Comparison of ENCODE assay signal across 25 mouse cellular contexts in the genomic region with DNA sequence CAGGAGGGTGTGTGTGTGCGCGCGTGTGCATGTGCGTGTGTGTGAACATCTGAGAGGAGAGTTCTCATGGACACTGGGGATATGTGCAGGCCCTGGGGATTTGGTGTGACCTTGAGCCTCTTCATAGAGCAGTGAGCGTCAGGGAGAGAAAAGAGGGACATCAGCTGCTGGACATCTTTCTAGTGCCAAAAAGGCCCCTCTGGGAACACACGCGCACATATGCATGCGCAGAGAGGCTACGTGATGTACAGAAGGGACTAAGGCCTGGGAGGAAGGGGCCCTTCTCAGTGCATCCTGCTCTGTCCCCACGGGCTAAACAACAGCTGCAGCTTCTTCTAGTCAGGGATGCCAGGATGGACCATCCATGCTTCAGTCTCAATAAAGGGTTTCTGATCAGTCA. TPM values are rescaled to one million over a fixed set of nuclear protein-coding genes. Genes with fewer than 3 reads are reported as not detected.
A peak's percentile ranks its signal among the peaks of the same experiment; 100 is the strongest.
DNase-seq lines count a peak whose midpoint lies in the region; ATAC-seq and TF ChIP-seq lines count a peak whose summit lies in the region.
"Had no signal": no experiment of that assay in that cellular context is flagged by ENCODE, and none has a peak within 500 bp of the region (broad histone marks: within the 10 kb centered on the region; RNA-seq: fewer than 3 reads in every experiment).

No protein-coding gene starts in this region.

- no peak for TF ChIP-seq CTCF in gastrocnemius, adult 2 months (IDR thresholded peaks at IDR 0.05)

- DNase-seq in gastrocnemius, adult 2 months = no peak
- DNase-seq in gastrocnemius, postnatal 10 days = no peak
- peak; percentile 32 for DNase-seq in kidney, postnatal 10 days
- no peak for DNase-seq in kidney, postnatal 25 days
- peak; percentile 16 for DNase-seq in heart, postnatal 25 days (ENCODE audit: low spot score)
- DNase-seq in skeletal muscle tissue, adult 2 months (ENCODE audit: low read depth, low spot score) = peak; percentile 42
- no peak for DNase-seq in layer of hippocampus, postnatal 14 days (ENCODE audit: low spot score in 2 of 2)
- DNase-seq: adrenal gland, adult 8-10 months; cerebellum, adult 9-10 months; right cerebral cortex, postnatal 14 days had no signal

- intact Hi-C loops in gastrocnemius, adult 2 months (cut with DNase I) = no loop called here
- intact Hi-C loops in heart, postnatal 25 days (cut with DNase I) = no loop called here

- peak overlapping the region; percentile 62 for H3K27ac ChIP-seq in gastrocnemius, adult 2 months
- H3K27ac ChIP-seq: embryonic facial prominence, embryonic 10.5 days; hindbrain, embryonic 15.5 days; limb, embryonic 15.5 days; liver, embryonic 15.5 days; midbrain, embryonic 12.5 days had no signal

- ATAC-seq in inflammation-experienced regulatory T-cells, adult 6 months = no peak
- ATAC-seq: intestine, embryonic 16.5 days had no signal

- H3K4me3 ChIP-seq in gastrocnemius, adult 2 months = no peak overlapping the region
- H3K4me3 ChIP-seq: embryonic facial prominence, embryonic 10.5 days; hindbrain, embryonic 15.5 days; limb, embryonic 15.5 days; liver, embryonic 15.5 days; midbrain, embryonic 12.5 days had no signal

RNA-seq across cellular contexts. Expression of a gene that starts 1.4 kb away (rescaled TPM):
- 1 to 10 TPM; 2.4 to 5.4 TPM for total RNA-seq in gastrocnemius, adult 2 months (2021)
- 1 to 10 TPM; 2.8 to 4.2 TPM for total RNA-seq in gastrocnemius, postnatal 10 days (2021)
- 10 to 100 TPM; 11.6 to 17.6 TPM for total RNA-seq in heart, postnatal 25 days (2021)
- polyA plus RNA-seq in inflammation-experienced regulatory T-cells, adult 6 months (2017; shearing (Covaris generic)) = not detected
- 1 to 10 TPM; 5.3 to 6.5 TPM for total RNA-seq in layer of hippocampus, postnatal 14 days (2021)
- total RNA-seq: common myeloid progenitor, adult 5-6 weeks; megakaryocyte progenitor cell, adult 5-6 weeks had no signal
- polyA plus RNA-seq: embryonic facial prominence, embryonic 10.5 days; forebrain, embryonic 11.5 days; kidney, embryonic 14.5 days; liver, embryonic 15.5 days; midbrain, embryonic 12.5 days had no signal

RNA-seq across cellular contexts. Expression of a gene that starts 14.7 kb away (rescaled TPM):
- total RNA-seq in gastrocnemius, adult 2 months (2021) = 1 to 10 TPM; 4.4 to 6.4 TPM
- total RNA-seq in gastrocnemius, postnatal 10 days (2021) = 10 to 100 TPM; 23.7 to 27.6 TPM
- 10 to 100 TPM; 27.4 to 29.2 TPM for total RNA-seq in heart, postnatal 25 days (2021)
- polyA plus RNA-seq in inflammation-experienced regulatory T-cells, adult 6 months (2017; shearing (Covaris generic)) = not detected
- total RNA-seq in layer of hippocampus, postnatal 14 days (2021) = 10 to 100 TPM; 10.3 to 12.9 TPM
- total RNA-seq: common myeloid progenitor, adult 5-6 weeks; megakaryocyte progenitor cell, adult 5-6 weeks had no signal

RNA-seq across cellular contexts. Expression of a gene that starts 46.6 kb away (rescaled TPM):
- 10 to 100 TPM; 25.6 to 29.5 TPM for total RNA-seq in gastrocnemius, adult 2 months (2021)
- total RNA-seq in gastrocnemius, postnatal 10 days (2021) = 10 to 100 TPM; 49.5 to 52.3 TPM
- total RNA-seq in heart, postnatal 25 days (2021) = 10 to 100 TPM; 34.6 to 36.1 TPM
- 100 to 1,000 TPM; 111 to 148 (median 126) TPM for polyA plus RNA-seq in inflammation-experienced regulatory T-cells, adult 6 months (2017; shearing (Covaris generic))
- total RNA-seq in layer of hippocampus, postnatal 14 days (2021) = 100 to 1,000 TPM; 113 to 124 TPM

RNA-seq across cellular contexts. Expression of a gene that starts 46.8 kb away (rescaled TPM):
- total RNA-seq in gastrocnemius, adult 2 months (2021) = not detected
- under 1 TPM in 1 of 2 experiments, not detected in 1; 0.14 TPM for total RNA-seq in gastrocnemius, postnatal 10 days (2021)
- not detected for total RNA-seq in heart, postnatal 25 days (2021)
- not detected for polyA plus RNA-seq in inflammation-experienced regulatory T-cells, adult 6 months (2017; shearing (Covaris generic))
- total RNA-seq in layer of hippocampus, postnatal 14 days (2021) = 1 to 10 TPM; 1.5 to 2.0 TPM
- total RNA-seq: common myeloid progenitor, adult 5-6 weeks; gastrocnemius, adult 18-20 months had no signal

RNA-seq across cellular contexts. Expression of a gene that starts 50.8 kb away (rescaled TPM):
- total RNA-seq in gastrocnemius, adult 2 months (2021) = not detected
- not detected for total RNA-seq in gastrocnemius, postnatal 10 days (2021)
- total RNA-seq in heart, postnatal 25 days (2021) = not detected
- polyA plus RNA-seq in inflammation-experienced regulatory T-cells, adult 6 months (2017; shearing (Covaris generic)) = not detected
- under 1 TPM; 0.21 to 0.41 TPM for total RNA-seq in layer of hippocampus, postnatal 14 days (2021)
- total RNA-seq: common myeloid progenitor, adult 5-6 weeks; gastrocnemius, adult 18-20 months; megakaryocyte progenitor cell, adult 5-6 weeks had no signal
- polyA plus RNA-seq: embryonic facial prominence, embryonic 10.5 days; forebrain, embryonic 11.5 days; heart, embryonic 14.5 days; hindbrain, embryonic 15.5 days; intestine, embryonic 16.5 days; kidney, embryonic 14.5 days; large intestine, adult 2 months; limb, embryonic 15.5 days; liver, embryonic 15.5 days; midbrain, embryonic 12.5 days; neural tube, embryonic 14.5 days had no signal

Comparison
In these comparisons a context has a peak if more than half of its experiments do, and no peak if none do; other contexts are left out.
1. DNase-seq: peak in kidney, postnatal 10 days (single experiment), heart, postnatal 25 days (single experiment) and skeletal muscle tissue, adult 2 months (single experiment); none in gastrocnemius, adult 2 months (single experiment), gastrocnemius, postnatal 10 days (single experiment), kidney, postnatal 25 days (0 of 2) and layer of hippocampus, postnatal 14 days (0 of 2).